Mouse (Mus musculus) ES-E14 (cell line): ENCODE data around the gene Lrfn2. TPM values are rescaled to one million over a fixed set of nuclear protein-coding genes. Genes with fewer than 3 reads are reported as not detected.

ENCODE experiments used
- DNase-seq: peaks from one replicate; pipeline ENCODE4 v3.0.0-alpha.2; 2013; ENCODE audit warnings: low read depth, low spot score
- H3K27ac ChIP-seq: 2 replicates; pipeline ENCODE4 v1.5.1; 2012; ENCODE audit warnings: low read depth, mild to moderate bottlenecking, low read length, moderate library complexity, mixed read lengths; ENCODE audit not compliant: poor library complexity, insufficient read depth, severe bottlenecking
- H3K36me3 ChIP-seq: 2 replicates; pipeline ENCODE4 v1.6.1; 2012; ENCODE audit warnings: mild to moderate bottlenecking, low read length, moderate library complexity, mixed read lengths; ENCODE audit not compliant: control insufficient read depth, poor library complexity, insufficient read depth, severe bottlenecking
- H3K4me1 ChIP-seq, 2 experiments: fragments of 150-350 bp in 1 of 2; sonication (generic) in 1 of 2; 2 replicates each; pipeline ENCODE4 v1.6.1; 2012; ENCODE audit warnings: low read length in 2 of 2, mild to moderate bottlenecking in 1 of 2, mixed read lengths in 1 of 2; ENCODE audit not compliant: control insufficient read depth in 2 of 2, insufficient read depth in 2 of 2, poor library complexity in 1 of 2
- H3K4me3 ChIP-seq, 2 experiments: fragments of 150-350 bp in 1 of 2; sonication (generic) in 1 of 2; 2 replicates each; pipeline ENCODE4 v1.5.1; 2012; ENCODE audit warnings: low read length in 2 of 2, low read depth in 1 of 2, mild to moderate bottlenecking in 1 of 2, mixed read lengths in 1 of 2; ENCODE audit not compliant: insufficient read depth in 1 of 2, poor library complexity in 1 of 2, severe bottlenecking in 1 of 2
- H3K9ac ChIP-seq: 2 replicates; pipeline ENCODE4 v1.6.1; 2012; ENCODE audit warnings: low read depth, mild to moderate bottlenecking, low read length, mixed read lengths; ENCODE audit not compliant: poor library complexity, insufficient read depth, severe bottlenecking
- H3K9me3 ChIP-seq: fragments of 150-350 bp; sonication (generic); 2 replicates; pipeline ENCODE4 v1.6.1; 2012; ENCODE audit warnings: low read depth, mild to moderate bottlenecking, low read length; ENCODE audit not compliant: control insufficient read depth, insufficient read depth
- CHD2 ChIP-seq: IDR thresholded peaks from 2 replicates; pipeline ENCODE4 v1.6.1; 2014; ENCODE audit warnings: mild to moderate bottlenecking, low read depth, low read length, inconsistent platforms
- HCFC1 ChIP-seq: IDR thresholded peaks from 2 replicates; pipeline ENCODE4 v1.6.1; 2012; ENCODE audit warnings: low read length, inconsistent platforms, borderline replicate concordance; ENCODE audit not compliant: insufficient read depth
- MAFK ChIP-seq: IDR thresholded peaks from 2 replicates; pipeline ENCODE4 v1.6.1; 2014; ENCODE audit warnings: mild to moderate bottlenecking, low read depth, low read length, inconsistent platforms; ENCODE audit not compliant: insufficient read depth
- ZC3H11A ChIP-seq: IDR thresholded peaks from 2 replicates; pipeline ENCODE4 v1.6.1; 2012; ENCODE audit warnings: low read depth, mild to moderate bottlenecking, inconsistent platforms, low read length, borderline replicate concordance
- ZNF384 ChIP-seq: IDR thresholded peaks from 2 replicates; pipeline ENCODE4 v1.6.1; 2012; ENCODE audit warnings: low read depth, low read length, inconsistent platforms
- in situ Hi-C, 2 experiments: fragments of 600-800 bp; cut with MboI; formaldehyde crosslinking; loops; one replicate each; pipeline ENCODE4 v1.15.1; 2025; ENCODE audit warnings: low sequenced_read_pairs in 2 of 2, inconsistent platforms in 1 of 2; ENCODE audit not compliant: unreplicated experiment in 2 of 2
- total RNA-seq: library from RNA; depleted of rRNA; stranded (reverse); fragments of 300-350 nt; gene quantifications from 2 replicates; pipeline ENCODE4 v1.2.3, GENCODE M21; 2012

The Lrfn2 gene
- total RNA-seq, 1 experiment = 0.13 TPM

DNA sequence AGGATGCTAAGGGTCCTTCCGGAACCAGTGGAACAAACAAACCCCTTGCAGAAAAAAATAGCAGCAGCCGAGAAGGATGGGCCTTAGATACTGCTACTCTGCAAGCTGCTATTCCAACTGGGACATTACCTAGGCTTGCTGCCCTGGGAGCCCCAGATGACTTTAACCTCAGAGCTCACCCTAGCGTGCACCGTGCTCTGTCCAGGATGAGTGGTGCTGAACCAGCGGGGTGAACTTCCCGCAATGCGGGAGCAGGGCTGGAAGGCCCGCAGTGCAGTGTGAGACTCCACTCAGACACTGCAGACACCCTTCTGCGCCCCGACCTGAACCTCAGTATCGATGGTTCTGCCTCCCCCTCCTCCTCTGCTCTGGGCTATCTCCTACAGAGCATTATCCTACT is 14.8 kb upstream of the Lrfn2 start:
- Histone ChIP-seq H3K9ac (no peak overlapping the region), H3K4me1 (no peaks in the 10 kb centered on the region), H3K9me3 (no peaks in the 10 kb centered on the region), H3K4me3 (no peak overlapping the region), H3K36me3 (no peaks in the 10 kb centered on the region), H3K27ac (no peak overlapping the region)
- TF ChIP-seq ZNF384 = no peak
- TF ChIP-seq MAFK = no peak
- TF ChIP-seq ZC3H11A = no peak
- DNase-seq = no peak
- in situ Hi-C loops = no loop called here

DNA sequence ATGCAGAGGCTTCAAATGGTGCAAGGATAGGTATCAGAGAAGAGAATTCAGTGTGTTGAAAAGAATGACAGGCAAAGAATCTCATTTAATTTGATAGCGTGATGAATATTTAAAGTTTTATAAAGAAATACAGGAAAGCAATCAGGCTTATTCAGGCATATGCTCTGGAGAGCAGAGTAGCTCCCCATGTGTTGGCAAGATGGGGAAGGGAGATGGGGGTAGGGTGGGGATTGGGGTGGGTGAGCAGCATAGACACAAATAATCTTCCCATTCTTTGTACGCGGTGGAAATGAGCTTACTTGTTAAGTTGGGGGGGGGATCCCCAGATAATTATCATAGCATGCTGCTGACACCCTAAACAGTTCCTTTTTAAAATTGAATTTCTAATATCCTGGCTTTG is 13.7 kb upstream of the Lrfn2 start:
- no peak overlapping the region for H3K9ac ChIP-seq
- in situ Hi-C loops = no loop called here
- no peak for DNase-seq
- H3K36me3 ChIP-seq = no peaks in the 10 kb centered on the region
- no peak for TF ChIP-seq HCFC1
- H3K27ac ChIP-seq = no peak overlapping the region
- no peaks in the 10 kb centered on the region for H3K4me1 ChIP-seq
- H3K4me3 ChIP-seq = no peak overlapping the region
- no peaks in the 10 kb centered on the region for H3K9me3 ChIP-seq

DNA sequence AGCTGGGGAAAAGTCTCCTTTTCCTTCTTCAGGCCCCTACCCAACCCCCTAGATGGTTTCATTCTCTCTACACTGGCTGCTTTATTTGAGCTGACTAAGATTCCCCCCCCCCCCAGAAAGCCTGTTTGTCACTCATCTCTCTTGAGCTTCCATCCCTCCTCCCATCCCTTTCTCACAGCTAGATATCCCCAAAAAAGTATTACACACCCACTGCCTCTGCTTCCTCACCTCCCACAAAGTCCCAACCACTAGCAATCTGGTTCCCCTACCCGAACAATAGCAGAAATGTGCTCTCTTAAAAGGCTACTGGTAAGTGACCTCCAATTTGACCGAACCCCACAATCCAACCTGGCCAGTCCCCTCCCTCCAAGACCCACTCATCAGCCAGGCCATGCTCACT is 9.3 kb upstream of the Lrfn2 start:
- Histone ChIP-seq H3K9me3 (no peaks in the 10 kb centered on the region), H3K4me1 (no peaks in the 10 kb centered on the region), H3K36me3 (no peaks in the 10 kb centered on the region), H3K27ac (no peak overlapping the region), H3K9ac (no peak overlapping the region), H3K4me3 (no peak overlapping the region)
- TF ChIP-seq HCFC1 (no peak), CHD2 (no peak), ZC3H11A (no peak), ZNF384 (no peak), MAFK (no peak)
- in situ Hi-C loops = no loop called here
- DNase-seq = no peak

DNA sequence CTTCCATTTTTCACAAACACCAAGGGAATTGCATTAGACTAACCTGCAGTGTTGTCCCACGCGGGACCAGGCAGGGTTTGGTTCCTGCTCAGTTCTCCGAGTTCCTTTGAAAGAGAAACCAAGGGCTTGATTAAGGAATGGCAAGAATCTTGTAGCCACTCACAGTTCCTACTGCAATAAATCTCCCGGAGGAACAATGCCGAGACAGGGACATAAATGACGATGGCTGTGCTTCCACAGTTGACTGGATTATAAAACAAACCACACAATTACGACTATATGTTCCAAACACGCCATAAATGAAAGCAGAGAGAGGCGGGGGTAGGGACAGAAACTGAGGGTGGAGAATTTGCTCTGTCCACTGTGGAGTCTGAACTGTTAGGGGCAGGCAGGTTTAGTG is 6.8 kb upstream of the Lrfn2 start:
- Histone ChIP-seq H3K4me1 (no peaks in the 10 kb centered on the region), H3K9me3 (no peaks in the 10 kb centered on the region), H3K9ac (no peak overlapping the region), H3K36me3 (no peaks in the 10 kb centered on the region), H3K4me3 (no peak overlapping the region), H3K27ac (no peak overlapping the region)
- in situ Hi-C loops = loop anchor here (25.0 kb wide), 1 partner anchor 262 kb away; no protein-coding TSS in a partner anchor
- TF ChIP-seq ZC3H11A = no peak
- no peak for TF ChIP-seq CHD2
- TF ChIP-seq HCFC1 = no peak
- no peak for TF ChIP-seq ZNF384
- TF ChIP-seq MAFK = no peak
- DNase-seq = no peak

DNA sequence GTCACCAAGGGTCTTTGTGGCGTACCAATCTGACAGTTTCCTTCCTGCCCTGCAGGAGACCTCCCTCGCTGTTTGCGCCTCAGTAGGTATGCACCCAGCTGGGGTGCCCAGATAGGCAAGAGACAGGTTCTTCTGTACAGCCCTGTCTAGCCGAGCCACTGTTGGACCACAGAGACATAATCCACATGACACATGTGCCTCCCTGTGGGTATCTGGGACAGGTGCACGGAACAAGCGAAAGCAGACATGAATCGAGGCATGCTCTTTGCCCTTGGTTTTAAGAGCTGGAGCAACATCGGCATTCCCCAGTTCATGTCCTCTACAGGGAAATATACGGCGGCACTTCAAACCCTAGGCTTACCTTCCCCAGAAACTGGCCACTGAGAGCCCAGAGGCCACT is 1.2 kb upstream of the Lrfn2 start:
- Histone ChIP-seq H3K9me3 (no peaks in the 10 kb centered on the region), H3K9ac (no peak overlapping the region), H3K36me3 (no peaks in the 10 kb centered on the region), H3K27ac (no peak overlapping the region), H3K4me1 (peaks cover 0 to 5% of the 10 kb centered on the region in 2 experiments; a peak in 1 of 4 replicates), H3K4me3 (peak overlapping the region in 1 of 2 experiments; percentile 90; a peak in 1 of 4 replicates)
- no peak for TF ChIP-seq ZC3H11A
- no peak for TF ChIP-seq MAFK
- no peak for TF ChIP-seq ZNF384
- TF ChIP-seq CHD2 = no peak
- TF ChIP-seq HCFC1 = no peak
- DNase-seq = no peak
- in situ Hi-C loops = loop anchor here (25.0 kb wide), 1 partner anchor 256 kb away; no protein-coding TSS in a partner anchor
